Mouse (Mus musculus) heart, adult 10 weeks (tissue): ENCODE measurements around the gene Gpr61. TPM values are rescaled to one million over a fixed set of nuclear protein-coding genes. Genes with fewer than 3 reads are reported as not detected.

Experiments
- polyA plus RNA-seq: library from polyadenylated mRNA; stranded (reverse); fragments of 350-450 nt; fragmentation: Illumina TruSeq; extraction: RNeasy Lipid Tissue Mini Kit (QIAGEN cat#74804); gene quantifications from one replicate; pipeline ENCODE4 v1.2.3, GENCODE M21; 2014; ENCODE audit warnings: low read depth, low replicate concordance

Gene Gpr61
- not detected for polyA plus RNA-seq

GRCm38 (mm10) chr3:108154656-108155055 is at the start of gene Gpr61:
Gene Gpr61, minus strand, starts transcription at chr3:108154882.

GRCm38 (mm10) chr3:108200329-108201323 is 45.9 kb upstream of the Gpr61 start, which contains the start of gene Cyb561d1:
Gene Cyb561d1, minus strand, starts transcription at chr3:108201212.

GRCm38 (mm10) chr3:108186098-108187047 is 31.7 kb upstream of the Gpr61 start, which contains the start of gene Amigo1:
Gene Amigo1, plus strand, starts transcription at chr3:108186335.

GRCm38 (mm10) chr3:108145534-108146445 is 8.9 kb downstream of the Gpr61 start, which contains the start of gene Gnai3:
Gene Gnai3, minus strand, starts transcription at chr3:108146146.

Other genes with a start within 250 kb of the Gpr61 start
- gene Gstm7, start 223.1 kb downstream of the Gpr61 start, polyA plus RNA-seq, result 75.0 TPM
- 4.8 TPM for gene Gstm6, start 211.1 kb downstream of the Gpr61 start, polyA plus RNA-seq
- gene Gstm3, start 185.6 kb downstream of the Gpr61 start, polyA plus RNA-seq, result not detected
- 278 TPM for gene Gstm2, start 168.4 kb downstream of the Gpr61 start, polyA plus RNA-seq
- 431 TPM for gene Gstm1, start 136.9 kb downstream of the Gpr61 start, polyA plus RNA-seq
- 19.4 TPM for gene Gstm4, start 110.0 kb downstream of the Gpr61 start, polyA plus RNA-seq
- 8.7 TPM for gene Ampd2, start 68.2 kb downstream of the Gpr61 start, polyA plus RNA-seq
- gene Gnat2, start 62.1 kb downstream of the Gpr61 start, polyA plus RNA-seq, result not detected
- gene Gnai3, start 8.7 kb downstream of the Gpr61 start, polyA plus RNA-seq, result 20.3 TPM
- 16.1 TPM for gene Amigo1, start 31.5 kb upstream of the Gpr61 start, polyA plus RNA-seq
- 6.9 TPM for gene Cyb561d1, start 46.3 kb upstream of the Gpr61 start, polyA plus RNA-seq
- 3.5 TPM for gene Atxn7l2, start 56.1 kb upstream of the Gpr61 start, polyA plus RNA-seq
- gene Sypl2, start 71.8 kb upstream of the Gpr61 start, polyA plus RNA-seq, result 0.55 TPM
- gene Psma5, start 102.0 kb upstream of the Gpr61 start, polyA plus RNA-seq, result 93.6 TPM
- 34.5 TPM for gene Sort1, start 129.2 kb upstream of the Gpr61 start, polyA plus RNA-seq
- 129 TPM for gene Mybphl, start 210.0 kb upstream of the Gpr61 start, polyA plus RNA-seq
- 0.50 TPM for gene Psrc1, start 229.0 kb upstream of the Gpr61 start, polyA plus RNA-seq